Mouse (Mus musculus) neural tube, embryonic 15.5 days (tissue): ENCODE data around the gene Fam168a. TPM values are rescaled to one million over a fixed set of nuclear protein-coding genes. Genes with fewer than 3 reads are reported as not detected.
A peak's percentile ranks its signal among the peaks of the same experiment; 100 is the strongest.
"Not testable (repeated sequence)": the region's sequence is repeated elsewhere in the genome, so short reads cannot be mapped to it uniquely, and the experiment has no call there.

ENCODE experiments used
- ATAC-seq: fragments of 200-750 bp; cut with Nextera tagmentation; 2 replicates; pipeline ENCODE4 v1.8.0; 2017; ENCODE audit warnings: mild to moderate bottlenecking, moderate TSS enrichment, moderate library complexity; ENCODE audit not compliant: low FRiP score
- H3K27ac ChIP-seq: fragments of 300-500 bp; sonication (generic); replicated peaks from 2 replicates; pipeline ENCODE4 v1.5.1; 2015; ENCODE audit warnings: mild to moderate bottlenecking, inconsistent platforms
- H3K27me3 ChIP-seq: fragments of 300-500 bp; sonication (generic); replicated peaks from 2 replicates; pipeline ENCODE4 v1.6.1; 2015; ENCODE audit warnings: inconsistent platforms
- H3K36me3 ChIP-seq: fragments of 300-500 bp; sonication (generic); 2 replicates; pipeline ENCODE4 v1.6.1; 2015; ENCODE audit warnings: inconsistent platforms
- H3K4me1 ChIP-seq: fragments of 300-500 bp; sonication (generic); 2 replicates; pipeline ENCODE4 v1.6.1; 2015; ENCODE audit warnings: inconsistent platforms
- H3K4me2 ChIP-seq: fragments of 300-500 bp; sonication (generic); 2 replicates; pipeline ENCODE4 v1.6.1; 2015; ENCODE audit warnings: inconsistent platforms, mild to moderate bottlenecking, moderate library complexity
- H3K4me3 ChIP-seq: fragments of 300-500 bp; sonication (generic); replicated peaks from 2 replicates; pipeline ENCODE4 v1.5.1; 2015; ENCODE audit warnings: mild to moderate bottlenecking, inconsistent platforms
- H3K9ac ChIP-seq: fragments of 300-500 bp; sonication (generic); replicated peaks from 2 replicates; pipeline ENCODE4 v1.6.1; 2015; ENCODE audit warnings: mild to moderate bottlenecking, inconsistent platforms
- H3K9me3 ChIP-seq: fragments of 300-500 bp; sonication (generic); replicated peaks from 2 replicates; pipeline ENCODE4 v1.6.1; 2016; ENCODE audit warnings: inconsistent platforms
- WGBS: fragments of 180-500 bp; shearing (Covaris S2); methylation state at CpG from one replicate; pipeline ENCODE4 v1.1.7; 2015; ENCODE audit warnings: mixed read lengths; 5-methylcytosine and 5-hydroxymethylcytosine counted together
- polyA plus RNA-seq: library from polyadenylated mRNA; unstranded; fragments of >200 nt; fragmentation: Nextera tagmentation; extraction: Ambion mirVana; gene quantifications from 2 replicates; pipeline ENCODE4 v1.2.1, GENCODE M21; 2015

Gene Fam168a
- polyA plus RNA-seq, 1 experiment from 2014 or later = 119 TPM

- Histone ChIP-seq H3K4me3 (no peak overlapping the region), H3K9me3 (no peaks in the 10 kb centered on the region), H3K4me2 (no peak overlapping the region), H3K36me3 (peaks cover 9% of the 10 kb centered on the region; the same call in 1 of the 2 replicates), H3K4me1 (peaks cover 13% of the 10 kb centered on the region; the same call in 1 of the 2 replicates), H3K27me3 (no peaks in the 10 kb centered on the region), H3K9ac (no peak overlapping the region), H3K27ac (no peak overlapping the region)
- ATAC-seq = no peak
These were observed 138.6 kb downstream of the Fam168a start for GRCm38 (mm10) chr7:100845026-100845400.

GRCm38 (mm10) chr7:100845412-100845811 is 139.0 kb downstream of the Fam168a start:
- H3K4me3 ChIP-seq = no peak overlapping the region
- no peak overlapping the region for H3K9ac ChIP-seq
- H3K4me2 ChIP-seq = no peak overlapping the region
- no peaks in the 10 kb centered on the region for H3K27me3 ChIP-seq
- H3K36me3 ChIP-seq = peaks cover 9% of the 10 kb centered on the region; the same call in 1 of the 2 replicates
- 61% methylated on average over 1 of the region's 1 CpGs for WGBS
- no peaks in the 10 kb centered on the region for H3K9me3 ChIP-seq
- no peak for ATAC-seq
- no peak overlapping the region for H3K27ac ChIP-seq
- H3K4me1 ChIP-seq = peaks cover 13% of the 10 kb centered on the region; the same call in 1 of the 2 replicates

- not testable (repeated sequence) for H3K36me3 ChIP-seq
- 0 out of 2 replicates have a peak, but pooled peaks have one; percentile 12 for ATAC-seq
- 63% methylated on average over 7 of the region's 7 CpGs for WGBS
These were observed 139.6 kb downstream of the Fam168a start for GRCm38 (mm10) chr7:100846033-100846432.

GRCm38 (mm10) chr7:100847131-100847530 is 140.7 kb downstream of the Fam168a start:
- H3K36me3 ChIP-seq = peaks cover 3% of the 10 kb centered on the region; the same call in 1 of the 2 replicates
- no peak overlapping the region for H3K4me2 ChIP-seq
- H3K27ac ChIP-seq = no peak overlapping the region
- no peaks in the 10 kb centered on the region for H3K27me3 ChIP-seq
- H3K9me3 ChIP-seq = no peaks in the 10 kb centered on the region
- ATAC-seq = no peak
- H3K9ac ChIP-seq = no peak overlapping the region
- peaks cover 25% of the 10 kb centered on the region for H3K4me1 ChIP-seq
- H3K4me3 ChIP-seq = no peak overlapping the region
- WGBS = 92% methylated on average over 6 of the region's 6 CpGs

More at GRCm38 (mm10) chr7:100846033-100846432, 139.6 kb downstream of the Fam168a start:
- Histone ChIP-seq H3K27ac (0 out of 2 replicates have a peak overlapping the region, but pooled peaks have one; percentile 33), H3K4me1 (peaks cover 14% of the 10 kb centered on the region)
- H3K9ac ChIP-seq, H3K9me3 ChIP-seq, H3K27me3 ChIP-seq, H3K4me2 ChIP-seq, H3K4me3 ChIP-seq: not testable (repeated sequence)

- H3K9ac ChIP-seq = no peak overlapping the region
- no peak overlapping the region for H3K4me3 ChIP-seq
- H3K9me3 ChIP-seq = no peaks in the 10 kb centered on the region
- peaks cover 32% of the 10 kb centered on the region for H3K4me1 ChIP-seq
- H3K27me3 ChIP-seq = no peaks in the 10 kb centered on the region
- ATAC-seq = no peak
- no peaks in the 10 kb centered on the region for H3K36me3 ChIP-seq
- no peak overlapping the region for H3K4me2 ChIP-seq
- H3K27ac ChIP-seq = no peak overlapping the region
- WGBS = 39% methylated on average over 6 of the region's 6 CpGs
These were observed 142.3 kb downstream of the Fam168a start for GRCm38 (mm10) chr7:100848744-100849143.

- Histone ChIP-seq H3K27me3 (no peaks in the 10 kb centered on the region), H3K36me3 (no peaks in the 10 kb centered on the region), H3K9ac (no peak overlapping the region), H3K9me3 (no peaks in the 10 kb centered on the region), H3K4me1 (peaks cover 36% of the 10 kb centered on the region), H3K4me2 (no peak overlapping the region), H3K4me3 (no peak overlapping the region), H3K27ac (no peak overlapping the region)
- no peak for ATAC-seq
- WGBS = 98% methylated on average over 2 of the region's 2 CpGs
These were observed 143.1 kb downstream of the Fam168a start for GRCm38 (mm10) chr7:100849508-100849907.

GRCm38 (mm10) chr7:100851481-100852356 is 145.3 kb downstream of the Fam168a start:
- H3K27ac ChIP-seq = peak overlapping the region; percentile 51
- no peaks in the 10 kb centered on the region for H3K9me3 ChIP-seq
- peaks cover 38% of the 10 kb centered on the region for H3K4me1 ChIP-seq
- H3K27me3 ChIP-seq = no peaks in the 10 kb centered on the region
- H3K9ac ChIP-seq = no peak overlapping the region
- no peak overlapping the region for H3K4me3 ChIP-seq
- WGBS = 58% methylated on average over 9 of the region's 9 CpGs
- no peak for ATAC-seq
- no peaks in the 10 kb centered on the region for H3K36me3 ChIP-seq
- H3K4me2 ChIP-seq = no peak overlapping the region

GRCm38 (mm10) chr7:100853396-100853795 is 147.0 kb downstream of the Fam168a start:
- H3K4me3 ChIP-seq = no peak overlapping the region
- no peak overlapping the region for H3K9ac ChIP-seq
- H3K27ac ChIP-seq = no peak overlapping the region
- no peaks in the 10 kb centered on the region for H3K27me3 ChIP-seq
- H3K36me3 ChIP-seq = no peaks in the 10 kb centered on the region
- no peaks in the 10 kb centered on the region for H3K9me3 ChIP-seq
- 86% methylated on average over 3 of the region's 3 CpGs for WGBS
- no peak overlapping the region for H3K4me2 ChIP-seq
- peaks cover 38% of the 10 kb centered on the region for H3K4me1 ChIP-seq
- no peak for ATAC-seq

- Histone ChIP-seq H3K36me3 (no peaks in the 10 kb centered on the region), H3K4me1 (peaks cover 38% of the 10 kb centered on the region), H3K4me2 (no peak overlapping the region), H3K27ac (no peak overlapping the region), H3K4me3 (no peak overlapping the region), H3K9ac (no peak overlapping the region), H3K9me3 (no peaks in the 10 kb centered on the region), H3K27me3 (no peaks in the 10 kb centered on the region)
- ATAC-seq = no peak
- WGBS = 54% methylated on average over 6 of the region's 6 CpGs
These were observed 147.8 kb downstream of the Fam168a start for GRCm38 (mm10) chr7:100854137-100854814.

GRCm38 (mm10) chr7:100854861-100855260 is 148.4 kb downstream of the Fam168a start:
- no peak overlapping the region for H3K4me2 ChIP-seq
- no peak overlapping the region for H3K9ac ChIP-seq
- peaks cover 38% of the 10 kb centered on the region for H3K4me1 ChIP-seq
- ATAC-seq = no peak
- H3K36me3 ChIP-seq = no peaks in the 10 kb centered on the region
- H3K4me3 ChIP-seq = no peak overlapping the region
- no peaks in the 10 kb centered on the region for H3K27me3 ChIP-seq
- H3K9me3 ChIP-seq = no peaks in the 10 kb centered on the region
- no peak overlapping the region for H3K27ac ChIP-seq
- 64% methylated on average over 5 of the region's 5 CpGs for WGBS

- Histone ChIP-seq H3K27ac (no peak overlapping the region), H3K4me1 (peaks cover 38% of the 10 kb centered on the region), H3K36me3 (no peaks in the 10 kb centered on the region), H3K9ac (no peak overlapping the region), H3K4me3 (no peak overlapping the region), H3K9me3 (no peaks in the 10 kb centered on the region), H3K4me2 (no peak overlapping the region), H3K27me3 (no peaks in the 10 kb centered on the region)
- WGBS = 52% methylated on average over 4 of the region's 4 CpGs
- ATAC-seq = no peak
These were observed 148.9 kb downstream of the Fam168a start for GRCm38 (mm10) chr7:100855300-100855699.
